Mouse (Mus musculus): ENCODE measurements around the gene Kmt5b. TPM values are rescaled to one million over a fixed set of nuclear protein-coding genes. Genes with fewer than 3 reads are reported as not detected.
A peak's percentile ranks its signal among the peaks of the same experiment; 100 is the strongest.

The Kmt5b gene
- polyA plus RNA-seq, 1 experiment from 2014 or later: 41.7 TPM

DNA sequence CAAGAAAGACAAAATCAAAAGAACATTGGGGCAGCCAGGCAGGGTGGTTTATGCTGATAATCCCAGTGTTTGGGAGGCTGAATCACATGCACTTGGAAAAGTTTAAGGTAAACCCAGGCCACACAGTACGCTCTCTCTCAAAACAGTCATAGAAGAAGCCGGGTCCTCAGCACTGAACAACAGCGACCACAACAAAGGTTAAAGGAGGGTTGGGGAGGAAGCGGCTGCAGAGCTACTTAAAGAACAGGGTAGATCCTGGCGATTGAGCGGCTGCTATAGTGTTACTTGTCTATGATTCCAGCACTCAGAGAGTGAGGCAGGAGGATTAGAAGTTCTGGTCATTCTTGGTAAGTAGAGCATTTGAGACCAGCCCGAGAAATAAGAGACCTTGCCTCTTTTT, 38.3 kb downstream of the Kmt5b start:
- H3K4me3 ChIP-seq (ENCODE audit: low read length): no peak overlapping the region
- H3K9me3 ChIP-seq (ENCODE audit: control insufficient read depth, low read length): no peaks in the 10 kb centered on the region
- WGBS: 92% methylated on average over 7 of the region's 7 CpGs
- no peaks in the 10 kb centered on the region for H3K27me3 ChIP-seq (ENCODE audit: control insufficient read depth, insufficient read depth, low read length)
- H3K4me2 ChIP-seq (replicated peaks; ENCODE audit: low read depth, low read length): no peak overlapping the region
- H3K27ac ChIP-seq (ENCODE audit: low read depth, low read length): no peak overlapping the region
- peaks cover 91% of the 10 kb centered on the region for H3K36me3 ChIP-seq (ENCODE audit: control insufficient read depth, insufficient read depth, low read length)
- no peaks in the 10 kb centered on the region for H3K4me1 ChIP-seq (ENCODE audit: control insufficient read depth, insufficient read depth, low read length)
- ATAC-seq (ENCODE audit: low FRiP score, low TSS enrichment): no peak
- no peak overlapping the region for H3K9ac ChIP-seq (ENCODE audit: low read depth, low read length)

- 88% methylated on average over 10 of the region's 10 CpGs for WGBS
- Histone ChIP-seq H3K4me2 (replicated peaks; ENCODE audit: low read depth, low read length) (no peak overlapping the region), H3K9ac (ENCODE audit: low read depth, low read length) (no peak overlapping the region), H3K9me3 (ENCODE audit: control insufficient read depth, low read length) (no peaks in the 10 kb centered on the region), H3K4me1 (ENCODE audit: control insufficient read depth, insufficient read depth, low read length) (no peaks in the 10 kb centered on the region), H3K4me3 (ENCODE audit: low read length) (no peak overlapping the region), H3K27ac (ENCODE audit: low read depth, low read length) (no peak overlapping the region), H3K27me3 (ENCODE audit: control insufficient read depth, insufficient read depth, low read length) (no peaks in the 10 kb centered on the region), H3K36me3 (ENCODE audit: control insufficient read depth, insufficient read depth, low read length) (peaks cover 79% of the 10 kb centered on the region)
- no peak for ATAC-seq (ENCODE audit: low FRiP score, low TSS enrichment)
Measured at GRCm38 (mm10) chr19:3810536-3811233, 43.5 kb downstream of the Kmt5b start.

- Histone ChIP-seq H3K27ac (ENCODE audit: low read depth, low read length) (no peak overlapping the region), H3K4me3 (ENCODE audit: low read length) (no peak overlapping the region), H3K36me3 (ENCODE audit: control insufficient read depth, insufficient read depth, low read length) (peaks cover 47% of the 10 kb centered on the region), H3K4me1 (ENCODE audit: control insufficient read depth, insufficient read depth, low read length) (no peaks in the 10 kb centered on the region), H3K9ac (ENCODE audit: low read depth, low read length) (no peak overlapping the region), H3K27me3 (ENCODE audit: control insufficient read depth, insufficient read depth, low read length) (no peaks in the 10 kb centered on the region), H3K9me3 (ENCODE audit: control insufficient read depth, low read length) (no peaks in the 10 kb centered on the region), H3K4me2 (replicated peaks; ENCODE audit: low read depth, low read length) (no peak overlapping the region)
- ATAC-seq (ENCODE audit: low FRiP score, low TSS enrichment): no peak
- 92% methylated on average over 10 of the region's 10 CpGs for WGBS
Measured at GRCm38 (mm10) chr19:3814461-3814860, 47.2 kb downstream of the Kmt5b start.

DNA sequence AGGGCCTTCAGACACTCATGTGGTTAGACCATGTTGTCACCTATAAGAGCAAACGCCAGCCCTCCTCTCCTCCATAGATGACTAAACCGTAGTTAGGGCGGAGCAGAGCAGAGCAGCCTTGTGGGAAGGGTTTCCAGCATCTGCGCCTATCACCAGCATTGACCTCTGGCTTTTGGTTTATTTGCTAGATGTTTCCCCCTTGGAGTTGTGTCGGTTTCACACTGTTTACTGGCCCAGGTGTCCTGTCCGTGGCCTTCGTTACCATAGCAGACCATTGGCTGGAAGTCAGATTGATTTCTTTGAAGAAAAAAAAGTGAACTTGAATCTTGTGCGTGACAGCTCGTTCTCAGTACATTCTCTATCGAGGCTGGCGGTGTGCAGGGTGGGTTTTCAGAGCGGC, 48.6 kb downstream of the Kmt5b start:
- Histone ChIP-seq H3K9me3 (ENCODE audit: control insufficient read depth, low read length) (no peaks in the 10 kb centered on the region), H3K4me3 (ENCODE audit: low read length) (no peak overlapping the region), H3K4me2 (replicated peaks; ENCODE audit: low read depth, low read length) (no peak overlapping the region), H3K9ac (ENCODE audit: low read depth, low read length) (no peak overlapping the region), H3K36me3 (ENCODE audit: control insufficient read depth, insufficient read depth, low read length) (peaks cover 36% of the 10 kb centered on the region), H3K27me3 (ENCODE audit: control insufficient read depth, insufficient read depth, low read length) (no peaks in the 10 kb centered on the region), H3K4me1 (ENCODE audit: control insufficient read depth, insufficient read depth, low read length) (no peaks in the 10 kb centered on the region), H3K27ac (ENCODE audit: low read depth, low read length) (no peak overlapping the region)
- WGBS: 83% methylated on average over 12 of the region's 12 CpGs
- no peak for ATAC-seq (ENCODE audit: low FRiP score, low TSS enrichment)

GRCm38 (mm10) chr19:3819080-3819479, 51.9 kb downstream of the Kmt5b start:
- Histone ChIP-seq H3K27ac (ENCODE audit: low read depth, low read length) (no peak overlapping the region), H3K4me3 (ENCODE audit: low read length) (no peak overlapping the region), H3K4me1 (ENCODE audit: control insufficient read depth, insufficient read depth, low read length) (no peaks in the 10 kb centered on the region), H3K27me3 (ENCODE audit: control insufficient read depth, insufficient read depth, low read length) (no peaks in the 10 kb centered on the region), H3K9me3 (ENCODE audit: control insufficient read depth, low read length) (no peaks in the 10 kb centered on the region), H3K9ac (ENCODE audit: low read depth, low read length) (no peak overlapping the region), H3K4me2 (replicated peaks; ENCODE audit: low read depth, low read length) (no peak overlapping the region), H3K36me3 (ENCODE audit: control insufficient read depth, insufficient read depth, low read length) (peaks cover 19% of the 10 kb centered on the region)
- 73% methylated on average over 2 of the region's 2 CpGs for WGBS
- no peak for ATAC-seq (ENCODE audit: low FRiP score, low TSS enrichment)

DNA sequence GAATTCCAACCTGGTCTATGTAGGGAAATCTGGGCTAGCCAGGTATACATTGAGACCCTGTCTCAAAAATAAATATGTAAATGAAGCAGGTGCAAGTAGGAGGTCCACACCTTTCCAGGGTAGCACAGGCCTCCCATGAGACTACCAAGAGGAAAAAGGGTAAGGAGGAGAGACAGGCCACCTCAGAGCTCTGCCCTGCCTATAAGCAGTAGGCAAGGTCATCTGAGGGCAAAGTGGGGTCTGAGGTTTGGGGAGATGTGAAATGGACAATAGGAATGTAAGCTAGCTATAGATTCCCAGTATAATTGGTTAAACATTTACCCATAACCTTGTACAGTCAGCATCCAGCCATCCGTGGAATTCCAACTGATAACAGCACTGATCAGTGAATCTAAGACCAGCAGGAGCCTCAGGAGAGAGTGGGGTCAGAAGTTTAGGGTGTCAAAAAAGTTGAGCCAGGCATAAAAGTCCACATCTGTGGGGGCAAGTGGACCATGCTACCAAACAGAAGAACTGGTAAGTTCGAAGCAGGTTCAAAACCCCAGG, 52.8 kb downstream of the Kmt5b start:
- Histone ChIP-seq H3K4me1 (ENCODE audit: control insufficient read depth, insufficient read depth, low read length) (no peaks in the 10 kb centered on the region), H3K36me3 (ENCODE audit: control insufficient read depth, insufficient read depth, low read length) (peaks cover 10% of the 10 kb centered on the region), H3K27me3 (ENCODE audit: control insufficient read depth, insufficient read depth, low read length) (no peaks in the 10 kb centered on the region), H3K4me3 (ENCODE audit: low read length) (no peak overlapping the region), H3K9me3 (ENCODE audit: control insufficient read depth, low read length) (no peaks in the 10 kb centered on the region), H3K9ac (ENCODE audit: low read depth, low read length) (no peak overlapping the region), H3K27ac (ENCODE audit: low read depth, low read length) (no peak overlapping the region), H3K4me2 (replicated peaks; ENCODE audit: low read depth, low read length) (no peak overlapping the region)
- WGBS: 73% methylated on average over 2 of the region's 2 CpGs
- no peak for ATAC-seq (ENCODE audit: low FRiP score, low TSS enrichment)

- H3K36me3 ChIP-seq (ENCODE audit: control insufficient read depth, insufficient read depth, low read length): no peaks in the 10 kb centered on the region
- no peak for ATAC-seq (ENCODE audit: low FRiP score, low TSS enrichment)
- H3K9me3 ChIP-seq (ENCODE audit: control insufficient read depth, low read length): no peaks in the 10 kb centered on the region
- no peak overlapping the region for H3K27ac ChIP-seq (ENCODE audit: low read depth, low read length)
- no peak overlapping the region for H3K9ac ChIP-seq (ENCODE audit: low read depth, low read length)
- H3K4me3 ChIP-seq (ENCODE audit: low read length): no peak overlapping the region
- H3K27me3 ChIP-seq (ENCODE audit: control insufficient read depth, insufficient read depth, low read length): no peaks in the 10 kb centered on the region
- no peaks in the 10 kb centered on the region for H3K4me1 ChIP-seq (ENCODE audit: control insufficient read depth, insufficient read depth, low read length)
- no peak overlapping the region for H3K4me2 ChIP-seq (replicated peaks; ENCODE audit: low read depth, low read length)
Measured at GRCm38 (mm10) chr19:3825044-3825443, 57.8 kb downstream of the Kmt5b start.

- no peak for ATAC-seq (ENCODE audit: low FRiP score, low TSS enrichment)
- 86% methylated on average over 3 of the region's 3 CpGs for WGBS
- 0 out of 2 replicates have a peak, but pooled peaks cover 3% of the 10 kb centered on the region for H3K4me1 ChIP-seq (ENCODE audit: control insufficient read depth, insufficient read depth, low read length)
- no peak overlapping the region for H3K27ac ChIP-seq (ENCODE audit: low read depth, low read length)
- no peak overlapping the region for H3K4me3 ChIP-seq (ENCODE audit: low read length)
- no peak overlapping the region for H3K9ac ChIP-seq (ENCODE audit: low read depth, low read length)
- no peaks in the 10 kb centered on the region for H3K36me3 ChIP-seq (ENCODE audit: control insufficient read depth, insufficient read depth, low read length)
- no peaks in the 10 kb centered on the region for H3K9me3 ChIP-seq (ENCODE audit: control insufficient read depth, low read length)
- no peaks in the 10 kb centered on the region for H3K27me3 ChIP-seq (ENCODE audit: control insufficient read depth, insufficient read depth, low read length)
- no peak overlapping the region for H3K4me2 ChIP-seq (replicated peaks; ENCODE audit: low read depth, low read length)
Measured at GRCm38 (mm10) chr19:3829863-3830262, 62.6 kb downstream of the Kmt5b start.

DNA sequence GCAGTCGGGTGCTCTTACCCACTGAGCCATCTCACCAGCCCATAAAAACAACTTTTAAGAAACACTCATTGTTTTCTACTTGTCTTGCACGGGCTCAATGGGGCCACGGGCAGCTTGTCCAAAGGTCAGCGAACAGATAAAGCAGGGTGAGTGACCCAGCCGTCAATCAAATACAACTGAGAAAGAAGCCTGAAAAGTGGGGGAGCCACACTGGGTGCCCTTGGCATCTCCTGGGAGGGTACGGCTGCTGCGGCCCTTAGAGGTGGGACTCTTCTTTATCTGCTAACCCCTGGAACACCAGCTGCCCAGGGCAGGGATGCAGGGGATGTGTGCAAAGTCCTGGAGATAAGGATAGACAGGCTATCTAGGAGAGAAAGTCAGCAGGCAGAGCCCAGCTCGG, 64.5 kb downstream of the Kmt5b start:
- no peaks in the 10 kb centered on the region for H3K27me3 ChIP-seq (ENCODE audit: control insufficient read depth, insufficient read depth, low read length)
- H3K36me3 ChIP-seq (ENCODE audit: control insufficient read depth, insufficient read depth, low read length): no peaks in the 10 kb centered on the region
- no peak overlapping the region for H3K4me3 ChIP-seq (ENCODE audit: low read length)
- WGBS: 69% methylated on average over 8 of the region's 8 CpGs
- H3K27ac ChIP-seq (ENCODE audit: low read depth, low read length): no peak overlapping the region
- no peak overlapping the region for H3K9ac ChIP-seq (ENCODE audit: low read depth, low read length)
- no peak overlapping the region for H3K4me2 ChIP-seq (replicated peaks; ENCODE audit: low read depth, low read length)
- 0 out of 2 replicates have a peak, but pooled peaks have one; percentile 8 for ATAC-seq (ENCODE audit: low FRiP score, low TSS enrichment)
- 0 out of 2 replicates have a peak, but pooled peaks cover 3% of the 10 kb centered on the region for H3K4me1 ChIP-seq (ENCODE audit: control insufficient read depth, insufficient read depth, low read length)
- no peaks in the 10 kb centered on the region for H3K9me3 ChIP-seq (ENCODE audit: control insufficient read depth, low read length)
